22 mouse cellular contexts compared by ENCODE assay signal in the genomic region with DNA sequence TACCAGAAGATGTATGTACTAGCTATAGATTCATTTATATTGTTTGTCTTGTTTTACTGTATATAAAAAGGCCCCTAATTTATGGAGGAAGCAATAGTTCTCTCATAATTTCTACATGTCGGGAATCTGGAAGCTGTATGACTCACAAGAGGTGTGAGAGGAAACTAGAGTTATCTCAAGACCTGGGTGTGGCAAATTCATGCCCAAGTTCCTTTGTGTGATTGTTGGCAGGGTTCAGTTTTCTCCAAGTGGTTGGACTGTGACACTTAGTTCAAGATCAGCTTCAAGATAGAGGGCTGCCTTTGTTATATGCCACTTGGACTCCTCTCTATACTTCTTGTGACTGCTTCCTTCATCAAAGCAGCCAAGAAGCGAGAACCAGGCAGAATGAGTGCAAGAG.
A peak's percentile ranks its signal among the peaks of the same experiment; 100 is the strongest.
DNase-seq lines count a peak whose midpoint lies in the region; TF ChIP-seq lines count a peak whose summit lies in the region.
"Had no signal": no experiment of that assay in that cellular context is flagged by ENCODE, and none has a peak within 500 bp of the region (broad histone marks: within the 10 kb centered on the region; RNA-seq: fewer than 3 reads in every experiment).

No protein-coding gene starts in this region.

- H3K4me1 ChIP-seq in kidney, adult 2 months (ENCODE audit: control insufficient read depth, insufficient read depth, low read length), result no peaks in the 10 kb centered on the region
- peaks cover 3% of the 10 kb centered on the region for H3K4me1 ChIP-seq in lung, adult 2 months (ENCODE audit: control insufficient read depth, insufficient read depth, low read length)
- H3K4me1 ChIP-seq: embryonic facial prominence, embryonic 12.5 days; embryonic facial prominence, embryonic 15.5 days; hindbrain, embryonic 13.5 days had no signal

- no peak for TF ChIP-seq CTCF in kidney, adult 2 months (conservative IDR thresholded peaks at IDR 0.05; ENCODE audit: insufficient read depth, insufficient read length, low read depth, low read length)
- TF ChIP-seq CTCF in lung, adult 2 months (IDR thresholded peaks at IDR 0.05; ENCODE audit: insufficient read depth, low read length), result no peak

- peak; percentile 2 for DNase-seq in kidney, adult 2 months
- no peak for DNase-seq in kidney, postnatal 14 days
- DNase-seq in lung, postnatal 36 days, result peak; percentile 1
- DNase-seq in lung, adult 2 months, result no peak
- peak; percentile 33 for DNase-seq in large intestine, adult 2 months (ENCODE audit: low read depth, low spot score)
- DNase-seq in left cerebral cortex, postnatal 4 days, result no peak
- DNase-seq in left cerebral cortex, postnatal 25 days (ENCODE audit: low spot score in 2 of 2), result no peak
- DNase-seq: adrenal gland, adult 2 months; adrenal gland, postnatal 14 days; B cell, adult 2 months; cerebellum, adult 11 months; cerebellum, adult 2 months; cerebellum, adult 9-11 months; cerebellum, postnatal 25 days; forebrain, postnatal 0 days; gastrocnemius, adult 2 months; gastrocnemius, postnatal 14 days had no signal

- no peaks in the 10 kb centered on the region for H3K27me3 ChIP-seq in kidney, adult 2 months (replicated peaks; ENCODE audit: control insufficient read depth, insufficient read depth, low read length)
- H3K27me3 ChIP-seq: CH12.LX; embryonic facial prominence, embryonic 12.5 days; embryonic facial prominence, embryonic 15.5 days; hindbrain, embryonic 13.5 days had no signal

- intact Hi-C loops in left cerebral cortex, postnatal 4 days (cut with DNase I), result no loop called here
- intact Hi-C loops in left cerebral cortex, postnatal 25 days (cut with DNase I), result no loop called here

- WGBS in kidney, adult 2 months, result 65% methylated on average over 2 of the region's 2 CpGs
- WGBS in lung, adult 2 months, result 31% methylated on average over 2 of the region's 2 CpGs
- WGBS in large intestine, adult 2 months, result 26% methylated on average over 2 of the region's 2 CpGs

- TF ChIP-seq POLR2A in kidney, adult 2 months (IDR thresholded peaks at IDR 0.05; ENCODE audit: low read depth, low read length), result no peak
- TF ChIP-seq POLR2A in lung, adult 2 months (IDR thresholded peaks at IDR 0.05; ENCODE audit: borderline replicate concordance, extremely low read depth, low read depth, low read length), result no peak

- no peak overlapping the region for H3K4me3 ChIP-seq in kidney, adult 2 months (ENCODE audit: insufficient read depth, low read depth, low read length)
- H3K4me3 ChIP-seq in lung, adult 2 months (replicated peaks; ENCODE audit: extremely low read depth, low read depth, low read length), result no peak overlapping the region
- H3K4me3 ChIP-seq: embryonic facial prominence, embryonic 12.5 days; embryonic facial prominence, embryonic 15.5 days; gastrocnemius, adult 2 months; hindbrain, embryonic 13.5 days had no signal

- no peaks in the 10 kb centered on the region for H3K36me3 ChIP-seq in kidney, adult 2 months (ENCODE audit: control insufficient read depth, insufficient read depth, low read length)
- H3K36me3 ChIP-seq: embryonic facial prominence, embryonic 12.5 days; embryonic facial prominence, embryonic 15.5 days; G1E; hindbrain, embryonic 13.5 days had no signal

- no peak overlapping the region for H3K27ac ChIP-seq in kidney, adult 2 months (ENCODE audit: insufficient read depth, low read depth, low read length)
- H3K27ac ChIP-seq: embryonic facial prominence, embryonic 12.5 days; embryonic facial prominence, embryonic 15.5 days; gastrocnemius, adult 2 months; hindbrain, embryonic 13.5 days had no signal

Comparison
In these comparisons a context has a peak if more than half of its experiments do, and no peak if none do; other contexts are left out.
1. DNase-seq: peak in kidney, adult 2 months (single experiment), lung, postnatal 36 days (single experiment) and large intestine, adult 2 months (single experiment); none in kidney, postnatal 14 days (single experiment), lung, adult 2 months (single experiment), left cerebral cortex, postnatal 4 days (single experiment) and left cerebral cortex, postnatal 25 days (0 of 2).